Mouse (Mus musculus) embryonic facial prominence, embryonic 15.5 days (tissue): ENCODE results near the gene Dnajc25. TPM values are rescaled to one million over a fixed set of nuclear protein-coding genes. Genes with fewer than 3 reads are reported as not detected.

Experiments
- ATAC-seq: fragments of 200-750 bp; cut with Nextera tagmentation; 2 replicates; pipeline ENCODE4 v1.8.0; 2017; ENCODE audit warnings: low read depth, moderate TSS enrichment; ENCODE audit not compliant: insufficient number of reproducible peaks, low FRiP score, low TSS enrichment
- H3K27ac ChIP-seq: fragments of 300-500 bp; sonication (generic); replicated peaks from 2 replicates; pipeline ENCODE4 v1.5.1; 2015; ENCODE audit warnings: mild to moderate bottlenecking, inconsistent platforms
- H3K27me3 ChIP-seq: fragments of 300-500 bp; sonication (generic); 2 replicates; pipeline ENCODE4 v1.6.1; 2015; ENCODE audit warnings: inconsistent platforms
- H3K36me3 ChIP-seq: fragments of 300-500 bp; sonication (generic); 2 replicates; pipeline ENCODE4 v1.6.1; 2015; ENCODE audit warnings: mild to moderate bottlenecking, inconsistent platforms
- H3K4me1 ChIP-seq: fragments of 300-500 bp; sonication (generic); 2 replicates; pipeline ENCODE4 v1.6.1; 2015; ENCODE audit warnings: inconsistent platforms
- H3K4me2 ChIP-seq: fragments of 300-500 bp; sonication (generic); replicated peaks from 2 replicates; pipeline ENCODE4 v1.6.1; 2015; ENCODE audit warnings: mild to moderate bottlenecking, inconsistent platforms
- H3K4me3 ChIP-seq: fragments of 300-500 bp; sonication (generic); replicated peaks from 2 replicates; pipeline ENCODE4 v1.5.1; 2015; ENCODE audit warnings: mild to moderate bottlenecking, inconsistent platforms
- H3K9ac ChIP-seq: fragments of 300-500 bp; sonication (generic); 2 replicates; pipeline ENCODE4 v1.6.1; 2015; ENCODE audit warnings: inconsistent platforms
- H3K9me3 ChIP-seq: fragments of 300-500 bp; sonication (generic); replicated peaks from 2 replicates; pipeline ENCODE4 v1.6.1; 2016; ENCODE audit warnings: inconsistent platforms
- WGBS: fragments of 180-500 bp; shearing (Covaris S2); methylation state at CpG from one replicate; pipeline ENCODE4 v1.1.7; 2015; 5-methylcytosine and 5-hydroxymethylcytosine counted together
- polyA plus RNA-seq: library from polyadenylated mRNA; unstranded; fragments of >200 nt; fragmentation: Nextera tagmentation; extraction: Ambion mirVana; gene quantifications from 2 replicates; pipeline ENCODE4 v1.2.1, GENCODE M21; 2015

Gene Dnajc25
- polyA plus RNA-seq, result 14.2 and 16.2 TPM in 2 replicates

- H3K4me3 ChIP-seq, result no peak within 1 kb of the TSS
- no peak within 1 kb of the TSS for H3K9ac ChIP-seq
- H3K27ac ChIP-seq, result no peak within 1 kb of the TSS
- H3K27me3 ChIP-seq, result no peaks in the 10 kb centered on the region
- H3K4me2 ChIP-seq, result no peak within 1 kb of the TSS
- 91% methylated on average over 4 of the region's 4 CpGs for WGBS
- no peak for ATAC-seq
- no peaks in the 10 kb centered on the region for H3K4me1 ChIP-seq
- no peaks in the 10 kb centered on the region for H3K9me3 ChIP-seq
- H3K36me3 ChIP-seq, result no peaks in the 10 kb centered on the region
These were observed at the start of gene Dnajc25 for GRCm38 (mm10) chr4:58994762-58995161. Gene Dnajc25 (plus strand): TSS chr4:58995062.

DNA sequence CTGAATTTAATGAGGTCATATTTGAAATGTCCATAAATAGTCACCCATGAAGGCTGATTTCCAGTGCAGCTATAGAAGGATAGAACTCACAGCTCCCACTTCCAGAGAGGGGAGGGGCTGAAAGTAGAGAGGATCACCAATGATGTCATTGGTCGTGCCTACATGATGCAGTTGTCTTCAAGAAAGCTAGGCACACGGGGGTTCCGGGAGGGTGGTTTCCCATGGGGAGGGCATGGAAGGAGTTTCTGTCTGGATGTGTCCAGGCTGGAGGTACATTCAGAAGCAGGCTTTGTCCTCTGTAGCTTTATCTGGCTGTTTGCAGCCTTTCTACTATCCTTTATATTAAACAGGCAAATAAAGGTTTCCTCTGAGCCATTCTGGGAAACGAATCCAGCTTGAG, 46.5 kb upstream of the Dnajc25 start:
- peaks cover 10% of the 10 kb centered on the region; the same call in 1 of the 2 replicates for H3K4me1 ChIP-seq
- H3K27me3 ChIP-seq, result no peaks in the 10 kb centered on the region
- no peak overlapping the region for H3K9ac ChIP-seq
- no peaks in the 10 kb centered on the region for H3K36me3 ChIP-seq
- no peak overlapping the region for H3K27ac ChIP-seq
- ATAC-seq, result no peak
- WGBS, result 87% methylated on average over 4 of the region's 4 CpGs
- H3K4me2 ChIP-seq, result no peak overlapping the region
- no peak overlapping the region for H3K4me3 ChIP-seq
- H3K9me3 ChIP-seq, result no peaks in the 10 kb centered on the region

GRCm38 (mm10) chr4:58952630-58953029, 42.2 kb upstream of the Dnajc25 start:
- WGBS, result 88% methylated on average over 11 of the region's 11 CpGs
- no peak overlapping the region for H3K9ac ChIP-seq
- H3K4me1 ChIP-seq, result no peaks in the 10 kb centered on the region
- no peaks in the 10 kb centered on the region for H3K27me3 ChIP-seq
- no peak overlapping the region for H3K27ac ChIP-seq
- no peaks in the 10 kb centered on the region for H3K9me3 ChIP-seq
- no peak overlapping the region for H3K4me2 ChIP-seq
- H3K36me3 ChIP-seq, result peaks cover 8% of the 10 kb centered on the region
- no peak overlapping the region for H3K4me3 ChIP-seq
- ATAC-seq, result no peak

DNA sequence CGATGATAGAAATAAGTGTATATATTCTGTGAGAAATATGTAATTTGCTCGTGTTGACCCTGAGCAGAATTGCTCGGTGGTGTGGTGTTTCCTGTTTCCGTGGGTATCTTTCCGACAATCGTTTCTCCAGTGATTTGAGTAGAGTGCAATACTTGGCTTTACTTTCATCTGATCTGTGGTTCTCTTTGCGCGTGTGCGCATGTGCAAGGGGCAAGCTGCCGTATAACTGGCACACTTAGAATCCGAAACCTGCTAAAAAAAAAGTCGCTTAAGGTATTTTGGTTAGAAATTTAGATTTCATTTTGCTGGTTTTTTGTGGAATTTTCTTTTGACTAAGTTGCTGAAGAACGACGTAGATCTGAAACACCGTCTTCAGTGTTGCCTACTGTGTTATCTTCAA, 33.1 kb upstream of the Dnajc25 start:
- no peaks in the 10 kb centered on the region for H3K9me3 ChIP-seq
- no peak for ATAC-seq
- 87% methylated on average over 15 of the region's 15 CpGs for WGBS

GRCm38 (mm10) chr4:58963271-58963670, 31.6 kb upstream of the Dnajc25 start:
- Histone ChIP-seq H3K4me2 (no peak overlapping the region), H3K4me1 (no peaks in the 10 kb centered on the region), H3K9me3 (no peaks in the 10 kb centered on the region), H3K27me3 (no peaks in the 10 kb centered on the region), H3K9ac (no peak overlapping the region), H3K27ac (no peak overlapping the region), H3K36me3 (0 out of 2 replicates have a peak, but pooled peaks cover 2% of the 10 kb centered on the region), H3K4me3 (no peak overlapping the region)
- 94% methylated on average over 4 of the region's 4 CpGs for WGBS
- no peak for ATAC-seq

More for the DNA sequence above, 33.1 kb upstream of the Dnajc25 start:
- Histone ChIP-seq H3K9ac (no peak overlapping the region), H3K4me3 (no peak overlapping the region), H3K27ac (no peak overlapping the region), H3K4me1 (no peaks in the 10 kb centered on the region), H3K4me2 (no peak overlapping the region), H3K36me3 (peaks cover 10% of the 10 kb centered on the region), H3K27me3 (no peaks in the 10 kb centered on the region)

DNA sequence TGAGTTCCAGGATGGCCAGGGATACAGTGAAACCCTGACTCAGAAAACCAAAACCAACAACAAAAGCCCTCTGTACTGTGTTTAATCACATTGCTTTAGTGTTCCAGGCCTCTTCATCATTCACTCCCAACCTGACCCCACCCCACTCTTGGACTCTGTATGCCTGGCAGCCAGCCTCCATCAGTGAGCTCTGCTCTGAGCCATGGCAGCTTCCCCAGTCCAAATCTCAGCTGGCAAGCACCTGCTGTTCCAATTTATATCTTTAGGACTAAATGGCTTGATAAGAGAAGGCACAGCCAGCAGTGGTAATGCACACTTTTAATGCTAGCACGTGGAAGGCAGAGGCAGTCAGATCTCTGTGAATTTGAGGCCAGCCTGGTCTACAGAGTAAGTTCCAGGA, 29.7 kb upstream of the Dnajc25 start:
- H3K4me1 ChIP-seq, result no peaks in the 10 kb centered on the region
- H3K9me3 ChIP-seq, result no peaks in the 10 kb centered on the region
- 85% methylated on average over 1 of the region's 1 CpGs for WGBS

DNA sequence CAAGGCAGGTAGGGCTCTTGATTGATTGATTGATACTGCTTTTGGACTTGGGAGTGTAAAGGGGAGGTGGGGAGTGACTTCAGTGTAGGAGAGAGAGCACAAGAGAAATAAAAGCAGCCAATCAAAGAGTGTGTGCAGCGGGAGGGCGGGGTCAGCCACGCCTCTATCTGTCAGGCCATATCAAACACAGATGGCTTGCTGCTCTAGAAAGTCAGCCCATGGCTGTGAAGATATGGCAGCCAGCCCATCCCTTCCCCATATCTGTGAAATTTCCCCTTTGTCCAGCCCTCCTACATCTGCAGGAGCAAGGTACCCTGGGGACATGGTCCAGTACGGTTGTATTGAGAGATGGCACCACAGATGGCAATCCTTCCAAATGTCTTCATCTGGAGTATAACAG, 24.2 kb upstream of the Dnajc25 start:
- 88% methylated on average over 4 of the region's 4 CpGs for WGBS
- peaks cover 16% of the 10 kb centered on the region; the same call in 1 of the 2 replicates for H3K36me3 ChIP-seq
- H3K4me3 ChIP-seq, result no peak overlapping the region
- H3K9ac ChIP-seq, result no peak overlapping the region
- no peak overlapping the region for H3K27ac ChIP-seq
- no peak overlapping the region for H3K4me2 ChIP-seq
- H3K9me3 ChIP-seq, result no peaks in the 10 kb centered on the region
- no peak for ATAC-seq
- H3K27me3 ChIP-seq, result no peaks in the 10 kb centered on the region
- no peaks in the 10 kb centered on the region for H3K4me1 ChIP-seq

More for the DNA sequence above, 29.7 kb upstream of the Dnajc25 start:
- Histone ChIP-seq H3K4me2 (no peak overlapping the region), H3K27me3 (no peaks in the 10 kb centered on the region), H3K4me3 (no peak overlapping the region), H3K9ac (no peak overlapping the region), H3K27ac (no peak overlapping the region), H3K36me3 (0 out of 2 replicates have a peak, but pooled peaks cover 2% of the 10 kb centered on the region)
- ATAC-seq, result no peak

GRCm38 (mm10) chr4:58975711-58976110, 19.2 kb upstream of the Dnajc25 start:
- ATAC-seq, result no peak
- peaks cover 18% of the 10 kb centered on the region; the same call in 1 of the 2 replicates for H3K36me3 ChIP-seq
- H3K4me2 ChIP-seq, result no peak overlapping the region
- H3K9me3 ChIP-seq, result no peaks in the 10 kb centered on the region
- no peaks in the 10 kb centered on the region for H3K27me3 ChIP-seq
- H3K27ac ChIP-seq, result no peak overlapping the region
- no peaks in the 10 kb centered on the region for H3K4me1 ChIP-seq
- H3K9ac ChIP-seq, result no peak overlapping the region
- no peak overlapping the region for H3K4me3 ChIP-seq
- WGBS, result 82% methylated on average over 5 of the region's 5 CpGs

GRCm38 (mm10) chr4:58981421-58981820, 13.4 kb upstream of the Dnajc25 start:
- H3K27ac ChIP-seq, result no peak overlapping the region
- no peak overlapping the region for H3K4me2 ChIP-seq
- no peak for ATAC-seq
- H3K4me1 ChIP-seq, result peaks cover 5% of the 10 kb centered on the region; the same call in 1 of the 2 replicates
- H3K36me3 ChIP-seq, result peaks cover 7% of the 10 kb centered on the region; the same call in 1 of the 2 replicates
- H3K27me3 ChIP-seq, result no peaks in the 10 kb centered on the region
- no peak overlapping the region for H3K4me3 ChIP-seq
- 82% methylated on average over 6 of the region's 6 CpGs for WGBS
- no peaks in the 10 kb centered on the region for H3K9me3 ChIP-seq
- no peak overlapping the region for H3K9ac ChIP-seq

GRCm38 (mm10) chr4:58982806-58983205, 12.1 kb upstream of the Dnajc25 start:
- H3K4me3 ChIP-seq, result no peak overlapping the region
- H3K27me3 ChIP-seq, result no peaks in the 10 kb centered on the region
- H3K9me3 ChIP-seq, result no peaks in the 10 kb centered on the region
- 83% methylated on average over 8 of the region's 8 CpGs for WGBS
- peaks cover 4% of the 10 kb centered on the region; the same call in 1 of the 2 replicates for H3K36me3 ChIP-seq
- no peak for ATAC-seq
- H3K4me2 ChIP-seq, result no peak overlapping the region
- H3K9ac ChIP-seq, result no peak overlapping the region
- peaks cover 12% of the 10 kb centered on the region for H3K4me1 ChIP-seq
- no peak overlapping the region for H3K27ac ChIP-seq

- ATAC-seq, result no peak
- no peaks in the 10 kb centered on the region for H3K27me3 ChIP-seq
- H3K4me3 ChIP-seq, result no peak overlapping the region
- H3K9ac ChIP-seq, result no peak overlapping the region
- WGBS, result 21% methylated on average over 7 of the region's 7 CpGs
- H3K4me1 ChIP-seq, result peaks cover 12% of the 10 kb centered on the region
- no peaks in the 10 kb centered on the region for H3K9me3 ChIP-seq
- no peak overlapping the region for H3K27ac ChIP-seq
- no peak overlapping the region for H3K4me2 ChIP-seq
- H3K36me3 ChIP-seq, result peaks cover 4% of the 10 kb centered on the region; the same call in 1 of the 2 replicates
These were observed 9.7 kb upstream of the Dnajc25 start for GRCm38 (mm10) chr4:58985157-58985648.
